Mouse (Mus musculus): Measurements from ENCODE around the gene Gm9745.
"Not testable (repeated sequence)": the region's sequence is repeated elsewhere in the genome, so short reads cannot be mapped to it uniquely, and the experiment has no call there.

Gene Gm9745

DNA sequence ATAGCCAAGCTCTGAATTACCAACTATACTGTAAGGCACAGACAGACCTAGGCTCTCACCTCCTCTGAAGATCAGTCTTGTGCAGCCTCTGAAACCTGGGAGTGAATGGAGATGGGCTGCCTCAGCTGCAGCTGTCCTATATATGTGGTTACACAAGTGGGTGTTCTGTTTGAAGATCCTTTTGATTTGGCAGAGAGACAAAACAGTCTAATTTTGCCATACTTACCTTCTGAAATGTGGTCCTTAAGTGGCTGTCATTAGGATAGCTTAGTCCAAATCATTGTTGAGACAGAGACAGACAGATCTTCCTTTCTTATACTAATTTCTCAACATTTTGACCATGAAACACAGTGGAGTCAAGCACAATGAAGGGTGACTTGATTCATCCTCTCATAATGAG is at the start of gene Gm9745:
Gm9745 (minus strand) TSS at position 101 of the 400 bp plus-strand sequence.
- not testable (repeated sequence) for DNase-seq (ENCODE audit: extremely low spot score, low spot score)

DNA sequence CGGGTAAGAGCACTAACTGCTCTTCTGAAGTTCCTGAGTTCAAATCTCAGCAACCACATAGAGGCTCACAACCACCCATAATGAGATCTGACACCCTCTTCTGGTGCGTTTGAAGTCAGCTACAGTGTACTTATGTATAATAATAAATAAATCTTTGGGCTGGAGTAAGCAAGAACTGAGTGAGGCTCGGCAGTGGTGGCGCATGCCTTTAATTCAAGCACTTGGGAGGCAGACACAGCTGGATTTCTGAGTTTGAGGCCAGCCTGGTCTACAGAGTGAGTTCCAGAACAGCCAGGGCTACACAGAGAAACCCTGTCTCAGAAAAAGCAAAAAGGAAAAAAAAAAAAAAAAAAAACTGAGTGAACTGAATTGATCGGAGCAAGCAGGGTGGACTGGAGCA is 49.2 kb upstream of the Gm9745 start:
- not testable (repeated sequence) for DNase-seq (ENCODE audit: extremely low spot score, low spot score)

GRCm38 (mm10) chr13:8995990-8996786 is 48.2 kb upstream of the Gm9745 start, which contains the start of gene Gtpbp4:
Gene Gtpbp4, minus strand, starts transcription at chr13:8996083.
- DNase-seq (ENCODE audit: extremely low spot score, low spot score) = peak; percentile 97

GRCm38 (mm10) chr13:8995159-8995989 is 47.3 kb upstream of the Gm9745 start:
- DNase-seq (ENCODE audit: extremely low spot score, low spot score) = no peak

- DNase-seq (ENCODE audit: extremely low spot score, low spot score) = no peak
These were observed 44.2 kb upstream of the Gm9745 start for GRCm38 (mm10) chr13:8992231-8992630.

DNA sequence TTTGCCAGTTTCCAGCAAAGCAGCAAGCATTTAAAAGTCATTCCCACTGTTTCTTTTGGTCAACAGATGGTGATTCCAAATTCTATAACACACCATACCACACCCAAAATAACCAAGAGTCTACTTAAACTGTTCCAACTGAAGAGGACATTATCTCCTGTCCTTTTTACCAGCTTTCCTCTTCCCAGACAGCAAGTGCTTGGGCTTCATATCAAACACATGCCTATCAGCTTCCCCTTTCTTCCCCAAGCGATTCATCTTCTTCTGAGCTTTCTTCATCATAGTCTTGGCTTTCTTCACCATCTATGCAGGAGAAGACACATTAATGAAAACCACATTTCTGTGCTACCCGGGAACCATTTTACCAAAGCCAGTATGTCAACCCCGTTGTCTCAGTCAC is 24.9 kb upstream of the Gm9745 start:
- no peak for DNase-seq (ENCODE audit: extremely low spot score, low spot score)

DNA sequence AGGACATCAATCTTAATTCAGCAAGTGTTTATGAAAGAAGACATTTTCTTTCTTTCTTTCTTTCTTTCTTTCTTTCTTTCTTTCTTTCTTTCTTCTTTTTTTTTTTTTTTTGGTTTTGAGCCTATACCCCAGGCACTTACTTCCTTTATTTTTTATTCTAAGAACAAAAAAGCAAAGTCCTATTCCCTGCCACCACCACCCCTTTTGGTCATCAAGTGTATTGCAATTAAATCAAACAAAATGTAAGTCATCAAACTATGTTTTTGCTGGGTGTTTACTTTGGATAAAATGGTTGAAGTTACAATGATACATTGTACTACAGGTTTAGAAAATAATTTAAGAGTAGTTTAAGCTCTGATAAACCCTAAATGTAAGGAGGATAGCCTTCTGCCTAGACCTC is 24.3 kb upstream of the Gm9745 start:
- no peak for DNase-seq (ENCODE audit: extremely low spot score, low spot score)

DNA sequence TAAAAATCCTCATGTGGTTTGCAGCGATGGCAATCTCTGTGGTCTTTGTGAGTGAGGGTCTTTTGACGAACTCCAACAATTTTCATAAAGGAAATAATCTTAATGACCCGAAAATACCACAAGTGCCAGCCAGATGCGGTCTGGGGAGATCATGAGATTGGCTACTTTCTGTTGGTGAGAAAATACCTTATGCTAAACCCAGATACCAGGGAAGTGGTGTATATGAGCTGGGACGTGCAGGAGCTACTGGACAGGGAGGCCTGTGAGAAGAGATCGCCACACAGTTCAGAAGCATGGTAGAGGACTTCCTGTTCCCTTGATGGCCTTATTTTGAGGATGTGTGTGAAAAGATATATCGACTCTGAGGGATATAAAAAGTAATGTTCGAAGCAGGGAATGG is 19.7 kb upstream of the Gm9745 start:
- DNase-seq (ENCODE audit: extremely low spot score, low spot score) = no peak

DNA sequence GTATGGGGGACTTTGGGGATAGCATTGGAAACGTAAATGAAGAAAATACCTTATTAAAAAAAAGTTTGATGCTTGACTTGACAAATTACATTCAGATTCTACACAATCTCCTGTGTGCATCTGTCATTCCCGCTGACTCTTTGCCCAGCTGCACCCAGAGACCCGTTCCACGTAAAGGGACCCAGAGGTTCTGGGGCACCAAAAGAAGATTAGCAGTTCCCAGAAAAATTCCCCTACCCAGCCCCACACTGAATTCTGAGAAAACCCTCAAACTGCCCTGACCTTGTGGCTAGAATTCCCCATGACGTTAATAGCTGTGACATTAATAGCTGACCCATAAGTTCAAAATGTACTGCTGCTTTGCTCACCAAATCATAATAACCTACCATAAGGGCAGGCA is 17.2 kb upstream of the Gm9745 start:
- DNase-seq (ENCODE audit: extremely low spot score, low spot score) = no peak

GRCm38 (mm10) chr13:8962266-8962665 is 14.2 kb upstream of the Gm9745 start:
- DNase-seq (ENCODE audit: extremely low spot score, low spot score) = not testable (repeated sequence)

DNA sequence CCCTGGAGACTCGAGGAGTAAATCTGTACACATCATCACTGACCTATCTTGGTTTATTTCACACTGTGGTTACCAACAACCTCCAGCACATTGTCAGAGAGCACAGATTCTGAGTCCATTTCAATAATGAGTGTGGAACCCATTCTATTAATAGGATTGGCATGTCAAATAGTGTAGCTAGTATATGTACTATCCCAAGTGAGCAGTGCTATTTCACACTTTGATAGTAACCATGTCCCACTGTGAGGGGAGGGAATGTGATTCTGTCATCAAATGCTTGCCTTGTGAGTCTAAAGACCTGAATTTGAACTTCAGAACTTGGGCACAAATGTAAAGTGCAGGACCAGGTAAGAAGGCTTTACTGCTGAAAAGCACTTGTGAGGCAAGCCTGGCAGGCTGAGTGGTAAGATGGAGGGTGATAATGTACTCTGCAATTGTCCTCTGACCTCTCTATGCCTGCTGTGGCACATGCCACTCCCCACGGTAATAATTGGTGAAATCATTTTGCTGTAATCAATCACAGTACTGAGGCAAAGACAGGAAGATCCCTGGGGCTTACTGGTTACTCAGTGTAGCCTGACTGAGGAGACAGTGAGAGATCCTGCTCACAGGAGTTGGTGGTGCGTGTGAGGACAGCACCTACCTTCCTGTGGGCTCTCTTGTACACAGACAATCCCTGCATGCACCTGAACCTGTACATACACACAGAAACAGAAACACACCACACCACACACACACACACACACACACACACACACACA is 13.3 kb upstream of the Gm9745 start:
- DNase-seq (ENCODE audit: extremely low spot score, low spot score) = not testable (repeated sequence)

DNA sequence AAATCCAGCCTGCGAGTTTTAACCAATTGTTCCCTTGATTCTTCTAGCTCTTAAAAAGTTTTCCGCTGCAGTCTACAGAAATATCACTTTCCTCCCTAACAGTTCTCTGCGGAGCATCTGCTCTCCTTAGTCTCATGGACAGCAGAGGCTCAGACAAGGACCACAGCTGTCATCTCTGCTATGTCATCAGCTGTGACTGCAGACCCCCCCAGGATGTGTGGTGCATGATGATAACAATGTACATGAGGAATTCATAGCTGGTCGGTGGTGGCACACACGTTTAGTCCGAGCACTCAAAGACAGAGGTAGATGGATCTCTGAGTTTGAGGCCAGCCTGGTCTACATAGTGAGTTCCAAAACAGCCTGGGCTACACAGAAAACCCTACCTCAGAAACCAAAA is 11.5 kb upstream of the Gm9745 start:
- DNase-seq (ENCODE audit: extremely low spot score, low spot score) = not testable (repeated sequence)

DNA sequence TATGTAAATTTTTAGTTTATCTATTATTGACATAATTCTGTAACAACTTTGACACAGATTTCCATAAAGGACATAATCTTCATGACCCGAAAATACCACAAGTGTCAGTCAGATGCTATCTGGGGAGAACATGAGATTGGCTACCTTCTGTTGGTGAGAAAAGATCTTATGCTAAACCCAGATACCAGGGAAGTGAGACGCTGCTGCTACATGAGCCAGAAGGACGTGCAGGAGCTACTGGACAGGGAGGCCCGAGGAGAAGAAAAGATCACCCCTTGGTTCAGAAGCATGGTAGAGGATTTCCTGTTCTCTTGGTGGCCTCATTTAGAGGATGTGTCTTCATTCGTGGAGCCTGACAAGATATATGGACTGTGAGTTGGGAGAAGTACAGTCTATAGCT is 11.0 kb upstream of the Gm9745 start:
- not testable (repeated sequence) for DNase-seq (ENCODE audit: extremely low spot score, low spot score)

- DNase-seq (ENCODE audit: extremely low spot score, low spot score) = not testable (repeated sequence)
These were observed 8.8 kb upstream of the Gm9745 start for GRCm38 (mm10) chr13:8956873-8957272.

GRCm38 (mm10) chr13:8955127-8955526 is 7.1 kb upstream of the Gm9745 start:
- not testable (repeated sequence) for DNase-seq (ENCODE audit: extremely low spot score, low spot score)

DNA sequence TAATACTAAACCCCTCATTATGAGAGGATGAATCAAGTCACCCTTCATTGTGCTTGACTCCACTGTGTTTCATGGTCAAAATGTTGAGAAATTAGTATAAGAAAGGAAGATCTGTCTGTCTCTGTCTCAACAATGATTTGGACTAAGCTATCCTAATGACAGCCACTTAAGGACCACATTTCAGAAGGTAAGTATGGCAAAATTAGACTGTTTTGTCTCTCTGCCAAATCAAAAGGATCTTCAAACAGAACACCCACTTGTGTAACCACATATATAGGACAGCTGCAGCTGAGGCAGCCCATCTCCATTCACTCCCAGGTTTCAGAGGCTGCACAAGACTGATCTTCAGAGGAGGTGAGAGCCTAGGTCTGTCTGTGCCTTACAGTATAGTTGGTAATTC is 4.5 kb upstream of the Gm9745 start, which contains the start of gene Idi2:
Idi2 (plus strand) TSS at position 301 of the 400 bp plus-strand sequence.
- DNase-seq (ENCODE audit: extremely low spot score, low spot score) = not testable (repeated sequence)

GRCm38 (mm10) chr13:8943828-8944227 is 4.2 kb downstream of the Gm9745 start:
- DNase-seq (ENCODE audit: extremely low spot score, low spot score) = not testable (repeated sequence)

- DNase-seq (ENCODE audit: extremely low spot score, low spot score) = not testable (repeated sequence)
These were observed 6.3 kb downstream of the Gm9745 start for GRCm38 (mm10) chr13:8941701-8942100.

GRCm38 (mm10) chr13:8941110-8941509 is 6.9 kb downstream of the Gm9745 start:
- not testable (repeated sequence) for DNase-seq (ENCODE audit: extremely low spot score, low spot score)

DNA sequence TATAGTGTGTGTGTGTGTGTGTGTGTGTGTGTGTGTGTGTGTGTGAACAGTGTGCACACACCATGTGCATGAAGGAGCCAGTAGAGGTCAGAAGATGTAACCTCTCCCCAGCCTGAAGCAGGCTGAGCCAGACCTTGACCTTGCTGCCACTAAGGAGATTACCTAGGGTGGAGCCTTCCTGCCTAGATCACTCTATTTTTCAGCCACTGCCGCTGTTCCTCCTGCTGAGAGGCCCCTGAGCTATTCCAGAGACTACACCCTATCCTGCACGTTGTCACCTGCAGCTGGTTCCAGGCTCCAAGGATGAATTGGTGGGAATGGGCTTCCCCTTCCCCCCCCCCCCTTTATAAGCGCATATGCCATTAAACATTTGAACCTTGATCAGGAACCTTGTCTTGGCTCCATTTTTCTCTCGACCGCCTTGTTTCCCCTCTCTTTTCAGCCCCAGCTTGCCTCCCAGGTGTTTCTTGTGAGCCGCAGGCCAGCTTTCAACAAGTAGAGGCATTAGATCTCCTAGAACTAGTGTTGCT is 10.4 kb downstream of the Gm9745 start:
- DNase-seq (ENCODE audit: extremely low spot score, low spot score) = not testable (repeated sequence)

DNA sequence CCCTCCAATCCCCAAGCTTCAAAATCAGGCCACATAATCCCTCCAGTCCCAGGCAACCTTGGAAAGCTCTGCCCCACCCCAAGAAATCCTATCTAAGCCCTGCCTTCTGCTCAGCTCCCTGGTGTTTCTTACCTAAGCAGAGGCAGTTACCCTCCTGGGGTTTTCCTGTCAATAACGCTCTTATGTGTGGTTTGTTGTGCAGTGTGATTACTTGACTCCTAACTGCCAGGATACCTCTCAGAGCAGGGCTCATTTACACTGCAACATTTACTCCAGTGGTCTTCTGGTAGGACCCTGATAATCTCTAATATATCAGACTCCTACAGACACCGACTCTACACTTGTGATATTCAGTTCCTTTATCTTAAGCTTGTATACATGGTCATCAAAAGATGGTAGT is 14.5 kb downstream of the Gm9745 start:
- DNase-seq (ENCODE audit: extremely low spot score, low spot score) = no peak
